Mouse (Mus musculus) C2C12 (cell line): ENCODE results near the gene Olfr1055.
"Not testable (repeated sequence)": the region's sequence is repeated elsewhere in the genome, so short reads cannot be mapped to it uniquely, and the experiment has no call there.

ENCODE experiments used
- CEBPB ChIP-seq: IDR thresholded peaks from one replicate; pipeline ENCODE4 v1.6.1; 2011; ENCODE audit warnings: low read depth, mild to moderate bottlenecking, control low read depth, moderate library complexity
- CTCF ChIP-seq: IDR thresholded peaks from one replicate; pipeline ENCODE4 v1.5.1; 2011; ENCODE audit not compliant: control insufficient read depth, insufficient read depth, insufficient read length
- FOSL1 ChIP-seq: IDR thresholded peaks from one replicate; pipeline ENCODE4 v1.8.0; 2011; ENCODE audit warnings: mild to moderate bottlenecking, low read length; ENCODE audit not compliant: poor library complexity, insufficient read depth, severe bottlenecking
- MAX ChIP-seq: IDR thresholded peaks from one replicate; pipeline ENCODE4 v1.6.1; 2011; ENCODE audit warnings: mild to moderate bottlenecking, control low read depth
- MYOG ChIP-seq: IDR thresholded peaks from one replicate; pipeline ENCODE4 v1.6.1; 2011; ENCODE audit not compliant: control insufficient read depth, insufficient read length; ENCODE audit errors: extremely low read depth
- USF1 ChIP-seq: IDR thresholded peaks from one replicate; pipeline ENCODE4 v1.6.1; 2011; ENCODE audit warnings: low read depth, mild to moderate bottlenecking, control low read depth, moderate library complexity

DNA sequence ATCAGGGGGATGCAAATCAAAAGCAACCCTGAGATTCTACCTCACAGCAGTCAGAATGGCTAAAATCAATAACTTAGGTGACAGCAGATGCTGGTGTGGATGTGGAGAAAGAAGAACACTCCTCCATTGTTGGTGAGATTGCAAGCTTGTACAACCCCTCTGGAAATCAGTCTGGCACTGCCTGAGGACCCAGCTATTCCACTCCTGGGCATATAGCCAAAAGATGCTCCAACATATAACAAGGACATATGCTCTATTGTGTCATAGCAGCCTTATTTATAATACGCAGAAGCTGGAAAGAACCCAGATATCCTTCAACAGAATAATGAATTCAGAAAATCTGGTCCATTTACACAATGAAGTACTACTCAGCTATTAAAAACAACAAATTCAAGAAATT is 1.7 kb upstream of the Olfr1055 start:
- not testable (repeated sequence) for TF ChIP-seq USF1, MAX, CTCF, FOSL1, MYOG, CEBPB
